Mouse (Mus musculus): Measurements from ENCODE around the gene Lrrc4b. TPM values are rescaled to one million over a fixed set of nuclear protein-coding genes. Genes with fewer than 3 reads are reported as not detected.
A peak's percentile ranks its signal among the peaks of the same experiment; 100 is the strongest.

Gene Lrrc4b
- polyA plus RNA-seq, 1 experiment from 2014 or later, result not detected

DNA sequence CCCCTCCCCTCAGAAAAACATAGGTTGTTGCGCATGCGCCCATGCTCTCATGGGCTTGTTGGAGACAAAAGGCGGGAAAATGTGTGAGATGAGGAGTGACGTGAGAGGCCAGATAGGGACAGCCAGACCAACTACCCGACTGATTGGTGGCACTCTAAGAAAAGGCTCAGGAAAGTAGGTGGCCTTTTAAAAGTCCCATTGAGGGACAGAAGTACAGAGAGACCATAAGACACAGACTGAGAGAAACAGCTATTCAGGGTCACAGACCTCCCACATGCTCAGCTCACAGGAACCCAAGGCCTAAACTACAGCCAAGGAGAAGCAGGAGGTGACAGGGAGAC is 22.8 kb upstream of the Lrrc4b start:
- H3K36me3 ChIP-seq, result no peaks in the 10 kb centered on the region
- peaks cover 32% of the 10 kb centered on the region for H3K27me3 ChIP-seq
- H3K9ac ChIP-seq, result no peak overlapping the region
- WGBS (ENCODE audit: insufficient replicate concordance), result 5% methylated on average over 5 of the region's 5 CpGs
- H3K4me2 ChIP-seq, result peak overlapping the region; percentile 57
- no peaks in the 10 kb centered on the region for H3K9me3 ChIP-seq (replicated peaks)
- DNase-seq (no peak), ATAC-seq (ENCODE audit: low read depth) (peak; percentile 52)
- H3K27ac ChIP-seq, result no peak overlapping the region
- peak overlapping the region; percentile 28; the same call in 1 of the 2 replicates for H3K4me3 ChIP-seq (replicated peaks)
- peaks cover 16% of the 10 kb centered on the region for H3K4me1 ChIP-seq (replicated peaks)

DNA sequence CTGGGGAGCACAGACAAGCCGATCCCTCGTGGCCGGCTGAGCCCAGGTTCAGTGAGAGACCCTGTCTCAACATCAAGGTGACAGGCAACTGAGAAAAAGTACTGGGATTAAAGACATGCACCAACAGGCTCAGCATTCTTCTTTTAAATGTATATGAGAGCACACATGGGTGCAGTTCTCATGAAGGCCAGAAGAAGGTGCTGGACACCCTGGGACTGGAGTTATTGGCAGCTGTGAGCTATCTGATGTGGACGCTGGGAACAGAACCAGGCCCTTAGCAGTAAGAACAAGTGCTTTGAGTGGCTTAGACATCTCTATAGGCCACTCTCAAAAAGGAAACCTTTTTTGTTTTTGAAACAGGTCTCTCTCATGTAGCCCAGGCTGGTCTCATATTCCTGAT is 17.7 kb upstream of the Lrrc4b start:
- no peak overlapping the region for H3K9ac ChIP-seq
- ATAC-seq (ENCODE audit: low read depth), result no peak
- 74% methylated on average over 4 of the region's 4 CpGs for WGBS (ENCODE audit: insufficient replicate concordance)
- no peaks in the 10 kb centered on the region for H3K36me3 ChIP-seq
- H3K4me1 ChIP-seq (replicated peaks), result peaks cover 16% of the 10 kb centered on the region
- H3K27ac ChIP-seq, result no peak overlapping the region
- no peak overlapping the region for H3K4me3 ChIP-seq (replicated peaks)
- H3K27me3 ChIP-seq, result peaks cover 26% of the 10 kb centered on the region
- no peaks in the 10 kb centered on the region for H3K9me3 ChIP-seq (replicated peaks)
- no peak for DNase-seq
- H3K4me2 ChIP-seq, result no peak overlapping the region

- 57% methylated on average over 6 of the region's 6 CpGs for WGBS (ENCODE audit: insufficient replicate concordance)
- no peak overlapping the region for H3K9ac ChIP-seq
- no peaks in the 10 kb centered on the region for H3K9me3 ChIP-seq (replicated peaks)
- ATAC-seq (ENCODE audit: low read depth), result no peak
- no peaks in the 10 kb centered on the region for H3K36me3 ChIP-seq
- H3K4me2 ChIP-seq, result no peak overlapping the region
- H3K27ac ChIP-seq, result no peak overlapping the region
- peaks cover 12% of the 10 kb centered on the region; the same call in 1 of the 2 replicates for H3K27me3 ChIP-seq
- peaks cover 10% of the 10 kb centered on the region for H3K4me1 ChIP-seq (replicated peaks)
- no peak overlapping the region for H3K4me3 ChIP-seq (replicated peaks)
- no peak for DNase-seq
Observed at GRCm38 (mm10) chr7:44413307-44413706, 15.5 kb upstream of the Lrrc4b start.

- Histone ChIP-seq H3K4me1 (replicated peaks) (no peaks in the 10 kb centered on the region), H3K27me3 (peaks cover 74% of the 10 kb centered on the region), H3K4me2 (no peak overlapping the region), H3K4me3 (replicated peaks) (no peak overlapping the region), H3K9me3 (replicated peaks) (no peaks in the 10 kb centered on the region), H3K36me3 (no peaks in the 10 kb centered on the region), H3K27ac (no peak overlapping the region), H3K9ac (no peak overlapping the region)
- DNase-seq (no peak), ATAC-seq (ENCODE audit: low read depth) (no peak)
- 23% methylated on average over 8 of the region's 8 CpGs for WGBS (ENCODE audit: insufficient replicate concordance)
Observed at GRCm38 (mm10) chr7:44427666-44428065, 1.2 kb upstream of the Lrrc4b start.

DNA sequence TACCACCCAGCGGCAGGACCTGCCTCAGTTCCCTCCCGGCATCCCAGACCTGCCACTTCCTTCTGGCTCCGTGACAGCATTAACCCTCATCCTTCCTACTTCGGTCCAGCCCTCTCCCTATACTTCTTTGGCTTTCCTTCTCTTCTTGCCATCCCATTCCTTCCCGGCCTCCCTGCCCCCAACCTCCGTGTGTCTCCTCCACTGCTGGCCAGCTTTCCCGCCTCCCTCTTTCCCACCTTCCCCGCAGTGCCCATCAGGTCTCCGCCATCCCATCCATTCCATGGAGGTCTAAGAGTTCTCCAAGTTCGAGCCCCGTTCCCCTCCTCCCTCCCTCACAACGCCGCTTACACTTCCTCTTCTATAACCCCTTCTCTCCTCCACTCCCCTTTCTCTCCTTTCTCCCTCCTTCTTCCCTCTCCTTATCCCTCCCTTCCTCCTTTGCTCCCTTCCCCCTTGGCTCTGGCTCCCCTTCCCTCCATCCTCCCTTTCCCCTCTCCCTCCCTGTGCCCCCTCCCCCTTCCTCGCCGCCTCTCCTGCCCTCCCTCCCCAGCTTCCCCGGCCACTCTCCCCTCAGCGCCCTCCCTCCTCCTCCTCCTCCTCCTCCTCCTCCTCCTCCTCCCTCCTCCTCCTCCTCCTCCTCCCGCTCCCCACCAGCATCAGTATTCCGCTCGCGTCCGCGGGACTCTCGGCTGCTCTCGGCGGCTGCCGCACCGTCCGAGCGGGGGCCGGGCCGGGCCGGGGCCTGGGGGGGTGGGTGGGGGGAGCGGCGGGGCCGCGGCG is 457 bp upstream of the Lrrc4b start:
- H3K4me2 ChIP-seq, result peak overlapping the region; percentile 49; the same call in 1 of the 2 replicates
- ATAC-seq (ENCODE audit: low read depth), result no peak
- no peaks in the 10 kb centered on the region for H3K36me3 ChIP-seq
- peaks cover 76% of the 10 kb centered on the region for H3K27me3 ChIP-seq
- H3K9ac ChIP-seq, result no peak overlapping the region
- no peak for DNase-seq
- 0 out of 2 replicates have a peak overlapping the region, but pooled peaks have one; percentile 30 for H3K4me3 ChIP-seq (replicated peaks)
- H3K27ac ChIP-seq, result no peak overlapping the region
- peaks cover 5% of the 10 kb centered on the region for H3K4me1 ChIP-seq (replicated peaks)
- 4% methylated on average over 17 of the region's 38 CpGs for WGBS (ENCODE audit: insufficient replicate concordance)
- H3K9me3 ChIP-seq (replicated peaks), result no peaks in the 10 kb centered on the region

DNA sequence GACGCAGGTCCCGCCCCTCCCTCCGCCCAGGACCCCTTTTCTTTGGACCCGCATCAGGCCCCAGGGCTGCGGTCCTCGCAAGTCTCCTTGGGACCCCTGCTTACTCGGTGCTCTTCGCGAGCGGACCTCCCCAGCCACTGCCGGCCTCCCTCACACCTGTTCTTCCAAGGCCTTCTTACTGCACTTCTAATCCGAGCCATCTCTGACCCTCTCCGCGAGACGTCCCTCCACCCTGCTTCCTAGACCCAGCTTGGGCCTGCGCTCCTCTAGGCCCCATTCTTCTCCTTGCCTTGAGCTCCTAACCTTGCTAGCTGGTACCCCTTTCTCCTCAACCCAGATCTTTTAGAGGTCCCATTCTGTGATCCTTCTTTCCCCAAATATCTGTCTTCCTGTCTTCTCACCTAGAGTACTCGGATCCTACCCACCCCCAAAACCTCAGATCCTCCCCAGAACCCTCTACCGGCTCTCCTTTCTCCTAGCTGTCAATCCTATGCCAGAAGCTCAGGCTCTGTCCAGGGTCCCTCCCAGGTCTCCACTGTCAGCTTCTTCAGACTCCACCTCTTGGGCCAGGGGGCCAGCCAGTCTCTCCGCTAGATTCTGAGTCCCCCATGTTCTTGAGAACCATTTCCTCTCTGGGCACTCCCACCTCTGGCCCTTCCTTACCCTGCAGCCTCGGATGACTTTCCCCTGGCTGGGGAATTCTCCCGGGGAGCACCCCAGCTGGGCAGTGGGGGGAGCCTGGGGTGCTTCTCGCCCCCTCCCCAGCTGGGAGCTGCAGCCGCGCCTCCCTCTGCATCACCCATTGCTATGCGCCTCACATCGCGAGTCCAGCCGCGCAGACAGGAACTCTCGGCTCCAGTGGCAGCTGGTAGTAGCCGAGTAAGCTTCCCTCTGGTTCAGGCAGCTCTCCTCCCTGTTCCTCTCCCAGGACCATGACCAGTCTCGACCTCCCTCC is 993 bp downstream of the Lrrc4b start:
- H3K4me2 ChIP-seq, result peak overlapping the region; percentile 49; the same call in 1 of the 2 replicates
- peaks cover 14% of the 10 kb centered on the region for H3K4me1 ChIP-seq (replicated peaks)
- 4% methylated on average over 30 of the region's 32 CpGs for WGBS (ENCODE audit: insufficient replicate concordance)
- no peaks in the 10 kb centered on the region for H3K9me3 ChIP-seq (replicated peaks)
- H3K4me3 ChIP-seq (replicated peaks), result 0 out of 2 replicates have a peak overlapping the region, but pooled peaks have one; percentile 30
- H3K27ac ChIP-seq, result no peak overlapping the region
- no peaks in the 10 kb centered on the region for H3K36me3 ChIP-seq
- H3K9ac ChIP-seq, result no peak overlapping the region
- ATAC-seq (ENCODE audit: low read depth) (no peak), DNase-seq (no peak)
- H3K27me3 ChIP-seq, result peaks cover 81% of the 10 kb centered on the region

DNA sequence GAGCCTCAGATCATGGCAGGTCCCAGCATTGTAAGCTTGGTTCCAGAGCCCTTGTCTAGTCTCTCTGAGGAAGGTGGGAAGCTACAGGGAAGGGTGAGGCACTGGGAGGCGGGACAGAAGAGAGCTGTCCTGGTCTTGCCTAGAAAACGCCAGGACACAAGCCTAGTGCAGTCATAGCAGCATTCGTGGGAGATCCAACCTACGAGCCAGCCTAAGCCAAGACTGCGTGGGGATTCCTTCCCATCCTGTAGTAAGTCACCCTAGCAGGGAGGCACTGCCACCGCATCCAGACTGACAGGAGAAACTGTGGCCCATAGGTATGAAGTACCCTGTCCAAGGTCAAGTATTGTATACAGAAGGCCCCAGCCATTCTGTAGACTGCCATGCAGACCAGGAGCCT is 3.7 kb downstream of the Lrrc4b start:
- Histone ChIP-seq H3K36me3 (no peaks in the 10 kb centered on the region), H3K4me2 (no peak overlapping the region), H3K27me3 (peaks cover 84% of the 10 kb centered on the region), H3K4me3 (replicated peaks) (no peak overlapping the region), H3K9ac (no peak overlapping the region), H3K9me3 (replicated peaks) (no peaks in the 10 kb centered on the region), H3K4me1 (replicated peaks) (peaks cover 30% of the 10 kb centered on the region), H3K27ac (no peak overlapping the region)
- WGBS (ENCODE audit: insufficient replicate concordance), result 69% methylated on average over 6 of the region's 6 CpGs
- ATAC-seq (ENCODE audit: low read depth), result no peak
- no peak for DNase-seq

GRCm38 (mm10) chr7:44433371-44433770 is 4.6 kb downstream of the Lrrc4b start:
- Histone ChIP-seq H3K9ac (no peak overlapping the region), H3K4me2 (no peak overlapping the region), H3K4me1 (replicated peaks) (peaks cover 30% of the 10 kb centered on the region), H3K36me3 (no peaks in the 10 kb centered on the region), H3K9me3 (replicated peaks) (no peaks in the 10 kb centered on the region), H3K4me3 (replicated peaks) (no peak overlapping the region), H3K27ac (no peak overlapping the region), H3K27me3 (peaks cover 84% of the 10 kb centered on the region)
- 3% methylated on average over 7 of the region's 7 CpGs for WGBS (ENCODE audit: insufficient replicate concordance)
- DNase-seq, result peak; percentile 86
- ATAC-seq (ENCODE audit: low read depth), result peak; percentile 84

DNA sequence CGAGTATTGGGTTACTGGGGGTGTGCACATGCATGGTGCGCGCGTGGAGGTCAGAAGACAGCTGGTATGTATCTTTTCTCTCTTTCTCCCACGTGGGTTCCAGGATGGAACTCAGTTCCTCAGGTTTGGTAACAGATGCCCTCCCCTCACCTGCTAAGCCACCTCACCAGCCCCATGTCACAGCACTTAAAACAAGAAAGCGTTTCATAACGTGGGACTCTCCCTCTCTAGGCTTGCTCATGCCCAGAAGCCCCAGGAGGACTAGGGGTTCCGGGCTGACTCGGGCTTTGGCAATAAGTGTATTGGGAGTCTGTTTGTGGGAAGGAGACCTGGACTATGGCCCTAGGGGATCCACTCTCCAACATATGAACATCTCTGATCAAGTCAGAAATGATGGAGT is 5.3 kb downstream of the Lrrc4b start:
- Histone ChIP-seq H3K27me3 (peaks cover 83% of the 10 kb centered on the region), H3K4me3 (replicated peaks) (no peak overlapping the region), H3K27ac (no peak overlapping the region), H3K4me1 (replicated peaks) (peaks cover 30% of the 10 kb centered on the region), H3K4me2 (no peak overlapping the region), H3K9ac (no peak overlapping the region), H3K9me3 (replicated peaks) (no peaks in the 10 kb centered on the region), H3K36me3 (no peaks in the 10 kb centered on the region)
- DNase-seq (no peak), ATAC-seq (ENCODE audit: low read depth) (no peak)
- 68% methylated on average over 9 of the region's 9 CpGs for WGBS (ENCODE audit: insufficient replicate concordance)

- Histone ChIP-seq H3K27ac (no peak overlapping the region), H3K9me3 (replicated peaks) (no peaks in the 10 kb centered on the region), H3K4me3 (replicated peaks) (no peak overlapping the region), H3K36me3 (no peaks in the 10 kb centered on the region), H3K4me2 (no peak overlapping the region), H3K9ac (no peak overlapping the region), H3K4me1 (replicated peaks) (peaks cover 30% of the 10 kb centered on the region), H3K27me3 (peaks cover 83% of the 10 kb centered on the region)
- ATAC-seq (ENCODE audit: low read depth), result no peak
- DNase-seq, result no peak
- WGBS (ENCODE audit: insufficient replicate concordance), result 43% methylated on average over 5 of the region's 5 CpGs
Observed at GRCm38 (mm10) chr7:44435796-44436195, 7.0 kb downstream of the Lrrc4b start.

DNA sequence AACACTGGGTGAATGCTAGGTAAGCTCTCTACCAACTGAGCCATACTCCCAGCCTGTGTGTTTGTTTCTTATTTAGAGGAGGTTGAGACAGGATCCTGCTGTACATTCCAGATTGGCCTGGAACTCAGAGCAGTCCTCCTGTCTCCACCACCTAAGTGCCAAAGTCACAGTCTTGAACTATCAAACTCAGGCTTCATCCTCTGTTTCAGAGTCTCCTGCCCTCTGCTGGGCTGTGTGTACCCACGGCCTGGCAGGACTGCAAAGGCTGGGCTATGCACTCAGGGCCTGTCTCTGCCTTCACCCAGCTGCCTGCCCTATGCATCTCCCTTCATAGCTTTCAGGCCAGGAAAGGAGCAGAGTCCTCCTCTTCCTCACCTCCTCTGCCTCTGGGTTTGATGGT is 7.4 kb downstream of the Lrrc4b start:
- Histone ChIP-seq H3K9ac (no peak overlapping the region), H3K4me3 (replicated peaks) (no peak overlapping the region), H3K4me2 (no peak overlapping the region), H3K27me3 (peaks cover 83% of the 10 kb centered on the region), H3K27ac (no peak overlapping the region), H3K9me3 (replicated peaks) (no peaks in the 10 kb centered on the region), H3K36me3 (no peaks in the 10 kb centered on the region), H3K4me1 (replicated peaks) (peaks cover 30% of the 10 kb centered on the region)
- no peak for ATAC-seq (ENCODE audit: low read depth)
- 5% methylated on average over 1 of the region's 1 CpGs for WGBS (ENCODE audit: insufficient replicate concordance)
- no peak for DNase-seq

Measured in liver, embryonic 13.5 days (tissue).